Mouse (Mus musculus): ENCODE data around the gene Pnpla1. TPM values are rescaled to one million over a fixed set of nuclear protein-coding genes. Genes with fewer than 3 reads are reported as not detected.

Gene Pnpla1
- polyA plus RNA-seq, 1 experiment: not detected

DNA sequence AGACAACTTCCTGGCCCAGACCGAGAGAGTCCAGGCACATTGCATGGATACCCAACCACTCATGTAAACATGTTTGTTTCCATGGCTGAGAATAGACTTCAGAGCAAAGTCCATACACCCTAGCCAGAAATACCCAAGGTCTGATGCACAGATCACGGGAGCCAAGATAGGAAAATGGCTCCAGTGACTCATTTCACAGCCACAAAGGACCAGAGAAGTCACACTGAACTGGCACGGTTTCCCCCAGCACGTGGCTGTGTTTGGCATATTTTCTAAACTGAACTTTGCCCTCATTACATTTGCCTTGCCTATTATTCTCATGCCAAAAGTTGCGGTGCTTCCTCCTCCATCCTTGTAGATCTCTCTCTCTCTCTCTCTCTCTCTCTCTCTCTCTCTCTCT lies 55.0 kb downstream of the Pnpla1 start:
- peak; percentile 77 for TF ChIP-seq MAX (IDR thresholded peaks at IDR 0.05)
- peak; percentile 44 for TF ChIP-seq USF1 (IDR thresholded peaks at IDR 0.05; ENCODE audit: low read depth)
- no peak for TF ChIP-seq MYOG (IDR thresholded peaks at IDR 0.05; ENCODE audit: control insufficient read depth, extremely low read depth, insufficient read length)
- no peak overlapping the region for H3K4me3 ChIP-seq (ENCODE audit: insufficient read depth, poor library complexity, severe bottlenecking)
- no peaks in the 10 kb centered on the region for H3K36me3 ChIP-seq (ENCODE audit: control insufficient read depth, insufficient read depth)
- H3K27me3 ChIP-seq (ENCODE audit: control insufficient read depth, insufficient read depth, insufficient read length): no peaks in the 10 kb centered on the region
- H3ac ChIP-seq (ENCODE audit: control insufficient read depth, insufficient read length, low read depth): no peak overlapping the region
- H3K79me3 ChIP-seq (ENCODE audit: low read depth): no peaks in the 10 kb centered on the region
- no peaks in the 10 kb centered on the region for H3K79me2 ChIP-seq (ENCODE audit: control insufficient read depth, insufficient read depth)

DNA sequence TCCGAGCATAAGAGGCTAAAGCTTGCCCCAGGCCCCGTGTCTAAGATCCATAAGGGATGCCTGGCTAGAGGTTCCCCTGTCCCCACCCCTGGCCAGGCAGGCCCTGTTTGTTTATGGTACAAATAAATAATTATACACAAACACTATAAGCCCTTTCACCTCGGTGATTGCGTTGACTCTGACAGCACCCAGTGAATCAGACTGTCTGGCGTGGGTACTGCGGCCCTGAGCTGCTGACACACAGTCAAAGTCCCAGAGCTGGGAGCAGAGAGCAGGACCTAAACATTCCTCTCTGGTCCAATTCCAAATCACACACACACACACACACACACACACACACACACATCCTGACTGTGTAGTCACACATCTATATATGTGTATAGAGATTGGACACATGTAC lies 55.7 kb downstream of the Pnpla1 start:
- no peak overlapping the region for H3K4me3 ChIP-seq (ENCODE audit: insufficient read depth, poor library complexity, severe bottlenecking)
- no peak for TF ChIP-seq USF1 (IDR thresholded peaks at IDR 0.05; ENCODE audit: low read depth)
- TF ChIP-seq FOSL1 (IDR thresholded peaks at IDR 0.05; ENCODE audit: insufficient read depth, low read length, poor library complexity, severe bottlenecking): no peak
- TF ChIP-seq MYOD1 (IDR thresholded peaks at IDR 0.05; ENCODE audit: control insufficient read depth, insufficient read length, low read depth): no peak
- H3K79me2 ChIP-seq (ENCODE audit: control insufficient read depth, insufficient read depth): no peaks in the 10 kb centered on the region
- no peaks in the 10 kb centered on the region for H3K27me3 ChIP-seq (ENCODE audit: control insufficient read depth, insufficient read depth, insufficient read length)
- no peaks in the 10 kb centered on the region for H3K36me3 ChIP-seq (ENCODE audit: control insufficient read depth, insufficient read depth)
- no peaks in the 10 kb centered on the region for H3K79me3 ChIP-seq (ENCODE audit: low read depth)
- H3ac ChIP-seq (ENCODE audit: control insufficient read depth, insufficient read length, low read depth): no peak overlapping the region

DNA sequence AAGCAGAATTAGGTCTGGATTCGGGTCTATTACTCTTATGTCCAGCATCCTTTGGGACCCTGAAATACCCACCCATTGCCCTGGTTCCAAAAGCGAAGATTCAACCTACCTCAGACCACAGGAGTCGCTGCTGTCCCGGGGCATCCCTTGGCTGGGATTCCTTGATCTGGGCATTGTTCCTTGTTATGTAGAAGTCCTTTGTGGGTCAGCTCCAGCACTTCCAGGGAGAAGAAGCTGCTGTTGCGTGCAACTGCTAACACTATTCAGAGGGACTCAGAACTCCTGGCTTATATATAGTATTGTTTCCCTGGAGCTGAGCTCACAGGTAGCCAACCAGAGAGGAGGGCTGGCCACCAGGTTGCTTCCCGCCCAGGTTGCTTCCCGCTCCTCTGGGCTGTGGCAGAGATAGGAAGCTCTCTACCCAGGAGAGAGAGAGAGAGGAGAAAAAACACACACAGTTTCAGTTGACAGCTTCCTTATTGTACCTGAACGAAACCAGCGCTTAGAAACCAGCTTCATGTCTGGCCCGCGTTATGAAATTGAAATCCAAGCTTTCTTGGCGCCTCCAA lies 56.9 kb downstream of the Pnpla1 start, which contains the start of gene 4930539E08Rik:
4930539E08Rik (minus strand) TSS at position 265 of the 569 bp plus-strand sequence.
- no peak for TF ChIP-seq MYOD1 (IDR thresholded peaks at IDR 0.05; ENCODE audit: control insufficient read depth, insufficient read length, low read depth)
- no peak for TF ChIP-seq CEBPB (IDR thresholded peaks at IDR 0.05; ENCODE audit: low read depth)
- TF ChIP-seq MAX (IDR thresholded peaks at IDR 0.05): no peak
- TF ChIP-seq CTCF (IDR thresholded peaks at IDR 0.05; ENCODE audit: control insufficient read depth, insufficient read depth, insufficient read length): no peak
- TF ChIP-seq MYOG (IDR thresholded peaks at IDR 0.05; ENCODE audit: control insufficient read depth, extremely low read depth, insufficient read length): no peak
- no peak for TF ChIP-seq USF1 (IDR thresholded peaks at IDR 0.05; ENCODE audit: low read depth)
- TF ChIP-seq FOSL1 (IDR thresholded peaks at IDR 0.05; ENCODE audit: insufficient read depth, low read length, poor library complexity, severe bottlenecking): no peak

DNA sequence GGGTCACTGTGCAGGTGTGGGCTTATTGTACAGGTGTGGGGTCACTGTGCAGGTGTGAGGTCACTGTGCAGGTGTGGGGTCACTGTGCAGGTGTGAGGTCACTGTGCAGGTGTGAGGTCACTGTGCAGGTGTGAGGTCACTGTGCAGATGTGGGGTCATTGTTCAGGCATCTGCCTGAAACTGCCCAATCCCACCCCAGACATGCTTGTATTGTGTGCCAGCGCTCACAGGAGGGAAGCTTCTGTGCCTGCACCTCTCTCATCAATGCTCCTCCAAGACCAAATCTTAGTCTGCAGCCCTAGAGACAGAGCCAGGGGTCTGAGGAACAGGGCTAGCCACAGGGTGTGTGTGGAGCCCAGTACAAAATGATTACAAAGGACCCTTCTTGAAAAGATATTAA lies 58.3 kb downstream of the Pnpla1 start:
- no peak overlapping the region for H3K4me3 ChIP-seq (ENCODE audit: insufficient read depth, poor library complexity, severe bottlenecking)
- H3K79me2 ChIP-seq (ENCODE audit: control insufficient read depth, insufficient read depth): no peaks in the 10 kb centered on the region
- TF ChIP-seq CEBPB (IDR thresholded peaks at IDR 0.05; ENCODE audit: low read depth) (no peak), MYOD1 (IDR thresholded peaks at IDR 0.05; ENCODE audit: control insufficient read depth, insufficient read length, low read depth) (no peak), MAX (IDR thresholded peaks at IDR 0.05) (no peak), USF1 (IDR thresholded peaks at IDR 0.05; ENCODE audit: low read depth) (no peak), MYOG (IDR thresholded peaks at IDR 0.05; ENCODE audit: control insufficient read depth, extremely low read depth, insufficient read length) (no peak), FOSL1 (IDR thresholded peaks at IDR 0.05; ENCODE audit: insufficient read depth, low read length, poor library complexity, severe bottlenecking) (no peak), CTCF (IDR thresholded peaks at IDR 0.05; ENCODE audit: control insufficient read depth, insufficient read depth, insufficient read length) (no peak)
- no peaks in the 10 kb centered on the region for H3K27me3 ChIP-seq (ENCODE audit: control insufficient read depth, insufficient read depth, insufficient read length)
- no peaks in the 10 kb centered on the region for H3K36me3 ChIP-seq (ENCODE audit: control insufficient read depth, insufficient read depth)
- H3K79me3 ChIP-seq (ENCODE audit: low read depth): no peaks in the 10 kb centered on the region
- H3ac ChIP-seq (ENCODE audit: control insufficient read depth, insufficient read length, low read depth): no peak overlapping the region

More for the DNA sequence above, 56.9 kb downstream of the Pnpla1 start, which contains the start of gene 4930539E08Rik:
- Histone ChIP-seq H3K36me3 (ENCODE audit: control insufficient read depth, insufficient read depth) (no peaks in the 10 kb centered on the region), H3K79me2 (ENCODE audit: control insufficient read depth, insufficient read depth) (no peaks in the 10 kb centered on the region), H3K79me3 (ENCODE audit: low read depth) (no peaks in the 10 kb centered on the region), H3ac (ENCODE audit: control insufficient read depth, insufficient read length, low read depth) (no peak within 1 kb of the TSS), H3K4me3 (ENCODE audit: insufficient read depth, poor library complexity, severe bottlenecking) (no peak within 1 kb of the TSS), H3K27me3 (ENCODE audit: control insufficient read depth, insufficient read depth, insufficient read length) (no peaks in the 10 kb centered on the region)

DNA sequence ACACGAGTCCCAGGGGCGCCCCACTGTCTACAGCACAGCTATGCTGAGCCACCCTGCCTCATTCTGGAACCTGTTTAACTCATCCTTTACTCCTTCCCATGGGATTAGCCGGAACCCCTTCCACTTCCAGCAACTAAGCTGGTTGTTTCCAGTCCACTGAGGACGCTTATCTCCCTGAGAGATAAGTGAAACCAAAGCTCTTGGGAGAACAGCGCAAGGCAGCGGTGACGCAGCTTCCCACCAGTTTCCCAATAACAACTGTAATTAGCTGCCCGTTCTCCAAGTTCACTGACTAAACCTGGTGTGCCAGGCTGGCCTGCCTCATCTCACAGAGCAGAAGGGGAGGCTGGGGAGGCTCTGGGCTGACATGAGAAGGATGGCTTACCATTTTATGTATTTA lies 62.9 kb downstream of the Pnpla1 start:
- H3K79me3 ChIP-seq (ENCODE audit: low read depth): no peaks in the 10 kb centered on the region
- H3K79me2 ChIP-seq (ENCODE audit: control insufficient read depth, insufficient read depth): no peaks in the 10 kb centered on the region
- no peaks in the 10 kb centered on the region for H3K36me3 ChIP-seq (ENCODE audit: control insufficient read depth, insufficient read depth)
- no peak overlapping the region for H3K4me3 ChIP-seq (ENCODE audit: insufficient read depth, poor library complexity, severe bottlenecking)
- H3K27me3 ChIP-seq (ENCODE audit: control insufficient read depth, insufficient read depth, insufficient read length): no peaks in the 10 kb centered on the region
- no peak overlapping the region for H3ac ChIP-seq (ENCODE audit: control insufficient read depth, insufficient read length, low read depth)
- TF ChIP-seq MYOD1 (IDR thresholded peaks at IDR 0.05; ENCODE audit: control insufficient read depth, insufficient read length, low read depth) (no peak), MYOG (IDR thresholded peaks at IDR 0.05; ENCODE audit: control insufficient read depth, extremely low read depth, insufficient read length) (no peak), MAX (IDR thresholded peaks at IDR 0.05) (no peak), FOSL1 (IDR thresholded peaks at IDR 0.05; ENCODE audit: insufficient read depth, low read length, poor library complexity, severe bottlenecking) (no peak), USF1 (IDR thresholded peaks at IDR 0.05; ENCODE audit: low read depth) (no peak), CTCF (IDR thresholded peaks at IDR 0.05; ENCODE audit: control insufficient read depth, insufficient read depth, insufficient read length) (no peak), CEBPB (IDR thresholded peaks at IDR 0.05; ENCODE audit: low read depth) (no peak)

DNA sequence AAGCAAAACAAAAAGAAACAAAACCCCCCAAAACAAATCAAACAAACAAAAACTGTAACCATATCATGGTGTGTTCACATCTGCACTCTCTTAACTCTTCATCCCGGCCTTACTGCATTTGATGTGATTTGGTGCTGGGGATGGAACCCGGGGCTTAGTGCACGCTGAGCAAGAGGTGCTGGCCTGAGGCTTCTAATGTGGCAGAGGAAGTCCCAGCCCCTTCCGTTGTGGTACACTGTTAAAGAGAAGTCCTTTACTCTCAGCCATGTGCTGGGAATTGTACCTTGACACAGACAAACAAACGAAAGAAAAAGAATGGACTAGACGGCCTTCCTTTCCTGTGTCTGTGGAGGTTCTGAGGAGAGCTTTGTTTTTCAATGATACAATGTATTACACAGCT lies 63.9 kb downstream of the Pnpla1 start:
- H3K79me2 ChIP-seq (ENCODE audit: control insufficient read depth, insufficient read depth): no peaks in the 10 kb centered on the region
- no peaks in the 10 kb centered on the region for H3K79me3 ChIP-seq (ENCODE audit: low read depth)
- no peak overlapping the region for H3K4me3 ChIP-seq (ENCODE audit: insufficient read depth, poor library complexity, severe bottlenecking)
- TF ChIP-seq MAX (IDR thresholded peaks at IDR 0.05) (no peak), USF1 (IDR thresholded peaks at IDR 0.05; ENCODE audit: low read depth) (no peak), MYOG (IDR thresholded peaks at IDR 0.05; ENCODE audit: control insufficient read depth, extremely low read depth, insufficient read length) (no peak), CEBPB (IDR thresholded peaks at IDR 0.05; ENCODE audit: low read depth) (no peak), FOSL1 (IDR thresholded peaks at IDR 0.05; ENCODE audit: insufficient read depth, low read length, poor library complexity, severe bottlenecking) (no peak), MYOD1 (IDR thresholded peaks at IDR 0.05; ENCODE audit: control insufficient read depth, insufficient read length, low read depth) (no peak), CTCF (IDR thresholded peaks at IDR 0.05; ENCODE audit: control insufficient read depth, insufficient read depth, insufficient read length) (no peak)
- no peaks in the 10 kb centered on the region for H3K27me3 ChIP-seq (ENCODE audit: control insufficient read depth, insufficient read depth, insufficient read length)
- no peaks in the 10 kb centered on the region for H3K36me3 ChIP-seq (ENCODE audit: control insufficient read depth, insufficient read depth)
- no peak overlapping the region for H3ac ChIP-seq (ENCODE audit: control insufficient read depth, insufficient read length, low read depth)
